Mouse (Mus musculus) CH12.LX (cell line): ENCODE data around the gene Plekha6. TPM values are rescaled to one million over a fixed set of nuclear protein-coding genes. Genes with fewer than 3 reads are reported as not detected.

Experiments used
- DNase-seq: peaks from one replicate; pipeline ENCODE4 v3.0.0-alpha.2; 2013; ENCODE audit errors: extremely low read depth
- H3K27ac ChIP-seq: 2 replicates; pipeline ENCODE4 v1.5.1; 2012; ENCODE audit warnings: low read depth, mild to moderate bottlenecking, control low read depth, moderate library complexity; ENCODE audit not compliant: insufficient read depth
- H3K27me3 ChIP-seq: replicated peaks from 2 replicates; pipeline ENCODE3; 2012; ENCODE audit warnings: inconsistent platforms
- H3K36me3 ChIP-seq, 2 experiments: replicated peaks in 1 of 2; 2 replicates each; pipeline versions ENCODE3 to v1.6.1; 2012; ENCODE audit warnings: inconsistent platforms in 1 of 2, low read length in 1 of 2, mild to moderate bottlenecking in 1 of 2, mixed read lengths in 1 of 2, moderate library complexity in 1 of 2; ENCODE audit not compliant: control insufficient read depth in 1 of 2, insufficient read depth in 1 of 2
- H3K4me1 ChIP-seq, 2 experiments: 2 replicates each; pipeline ENCODE4 v1.6.1; 2012; ENCODE audit warnings: inconsistent platforms in 1 of 2, moderate library complexity in 1 of 2; ENCODE audit not compliant: insufficient read depth in 2 of 2, control insufficient read depth in 1 of 2
- H3K4me2 ChIP-seq: 2 replicates; pipeline ENCODE4 v1.6.1; 2012; ENCODE audit warnings: low read depth, mild to moderate bottlenecking, control low read depth; ENCODE audit not compliant: poor library complexity, insufficient read depth, severe bottlenecking
- H3K4me3 ChIP-seq, 3 experiments: fragments of 150-350 bp in 1 of 3; sonication (generic) in 1 of 3; replicated peaks in 1 of 3; 2 replicates each; pipeline versions ENCODE3 to v1.5.1; 2011 to 2012; ENCODE audit warnings: low read depth in 2 of 3, low read length in 2 of 3, mild to moderate bottlenecking in 2 of 3, moderate library complexity in 2 of 3, control low read depth in 1 of 3, improper control_type of control experiment in 1 of 3, inconsistent platforms in 1 of 3, mixed read lengths in 1 of 3; ENCODE audit not compliant: poor library complexity in 1 of 3
- H3K79me2 ChIP-seq: replicated peaks from 2 replicates; pipeline ENCODE4 v1.6.1; 2012; ENCODE audit warnings: mild to moderate bottlenecking, moderate library complexity; ENCODE audit not compliant: control insufficient read depth, poor library complexity, insufficient read depth, severe bottlenecking; ENCODE audit errors: extremely low read depth
- H3K9ac ChIP-seq: 2 replicates; pipeline ENCODE4 v1.6.1; 2012; ENCODE audit warnings: low read depth, mild to moderate bottlenecking, control low read depth, moderate library complexity; ENCODE audit not compliant: insufficient read depth
- H3K9me3 ChIP-seq: replicated peaks from 2 replicates; pipeline ENCODE3; 2012; ENCODE audit warnings: low read length, inconsistent platforms, mixed read lengths
- CHD1 ChIP-seq: IDR thresholded peaks from 2 replicates; pipeline ENCODE4 v1.6.1; 2012; ENCODE audit warnings: low read depth, low read length, improper control_type of control experiment, inconsistent platforms
- CHD2 ChIP-seq: IDR thresholded peaks from 2 replicates; pipeline ENCODE4 v1.6.1; 2011; ENCODE audit warnings: low read length, improper control_type of control experiment
- ELF1 ChIP-seq: IDR thresholded peaks from 2 replicates; pipeline ENCODE4 v1.6.1; 2014; ENCODE audit warnings: low read depth, mild to moderate bottlenecking, inconsistent platforms, low read length, improper control_type of control experiment
- ETS1 ChIP-seq: conservative IDR thresholded peaks from 2 replicates; pipeline ENCODE4 v1.6.1; 2012; ENCODE audit warnings: low read depth, mild to moderate bottlenecking, inconsistent platforms, low read length, improper control_type of control experiment, moderate library complexity
- GABPA ChIP-seq: IDR thresholded peaks from 2 replicates; pipeline ENCODE4 v1.6.1; 2012; ENCODE audit warnings: low read depth, low read length, improper control_type of control experiment, inconsistent platforms; ENCODE audit not compliant: insufficient replicate concordance
- IRF4 ChIP-seq: IDR thresholded peaks from 2 replicates; pipeline ENCODE4 v1.6.1; 2014; ENCODE audit warnings: low read depth, mild to moderate bottlenecking, inconsistent platforms, low read length, improper control_type of control experiment
- JUN ChIP-seq: IDR thresholded peaks from 2 replicates; pipeline ENCODE4 v1.6.1; 2011; ENCODE audit warnings: low read depth, mild to moderate bottlenecking, low read length, improper control_type of control experiment, moderate library complexity; ENCODE audit not compliant: insufficient read depth
- MAZ ChIP-seq: IDR thresholded peaks from 2 replicates; pipeline ENCODE4 v1.6.1; 2012; ENCODE audit warnings: low read depth, mild to moderate bottlenecking, inconsistent platforms, low read length, improper control_type of control experiment, moderate library complexity
- NELFE ChIP-seq: IDR thresholded peaks from 2 replicates; pipeline ENCODE4 v1.6.1; 2011; ENCODE audit warnings: low read depth, low read length, improper control_type of control experiment
- POLR2AphosphoS2 ChIP-seq: IDR thresholded peaks from 2 replicates; pipeline ENCODE4 v1.6.1; 2011; ENCODE audit warnings: low read depth, low read length, improper control_type of control experiment
- RAD21 ChIP-seq: IDR thresholded peaks from 2 replicates; pipeline ENCODE4 v1.6.1; 2011; ENCODE audit warnings: low read depth, mild to moderate bottlenecking, low read length, improper control_type of control experiment, moderate library complexity
- SMC3 ChIP-seq: IDR thresholded peaks from 2 replicates; pipeline ENCODE4 v1.6.1; 2011; ENCODE audit warnings: low read depth, low read length, improper control_type of control experiment
- TCF12 ChIP-seq: IDR thresholded peaks from 2 replicates; pipeline ENCODE4 v1.6.1; 2014; ENCODE audit warnings: low read depth, mild to moderate bottlenecking, inconsistent platforms, low read length, improper control_type of control experiment
- UBTF ChIP-seq: IDR thresholded peaks from 2 replicates; pipeline ENCODE4 v1.6.1; 2012; ENCODE audit warnings: low read depth, mild to moderate bottlenecking, inconsistent platforms, low read length, improper control_type of control experiment, moderate library complexity
- ZC3H11A ChIP-seq: IDR thresholded peaks from 2 replicates; pipeline ENCODE4 v1.6.1; 2012; ENCODE audit warnings: low read depth, mild to moderate bottlenecking, inconsistent platforms, low read length, improper control_type of control experiment
- ZKSCAN1 ChIP-seq: IDR thresholded peaks from 2 replicates; pipeline ENCODE4 v1.6.1; 2012; ENCODE audit warnings: low read depth, inconsistent platforms, low read length, improper control_type of control experiment, borderline replicate concordance
- dilution Hi-C: fragments of 300-500 bp; cut with MboI; formaldehyde crosslinking; loops from 2 replicates; pipeline ENCODE4 v1.14.3; 2020; ENCODE audit warnings: low sequenced_read_pairs; ENCODE audit not compliant: extremely low pct_unique_long_range_greater_than_20kb, extremely low pct_ligation_motif_present
- in situ Hi-C: fragments of 300-500 bp; cut with MboI; formaldehyde crosslinking; loops from 3 replicates; pipeline ENCODE4 v1.14.3; 2019; ENCODE audit warnings: low sequenced_read_pairs, low pct_ligation_motif_present, low pct_unique_long_range_greater_than_20kb, mixed read lengths
- polyA plus RNA-seq: library from polyadenylated mRNA; unstranded; fragments of >175 nt; gene quantifications from 2 replicates; pipeline ENCODE4 v1.2.1, GENCODE M21; 2012; ENCODE audit warnings: low read depth; ENCODE audit not compliant: insufficient read length
- total RNA-seq, 2 experiments: library from RNA; depleted of rRNA; stranded (reverse); fragments of 300-350 nt in 1 of 2; fragments of >200 nt in 1 of 2; gene quantifications; 2 replicates each; pipeline ENCODE4 v1.2.3; 2012 to 2014

Plekha6 gene
- total and polyA plus RNA-seq, 3 experiments, result 0.07 TPM; not detected in 2

DNA sequence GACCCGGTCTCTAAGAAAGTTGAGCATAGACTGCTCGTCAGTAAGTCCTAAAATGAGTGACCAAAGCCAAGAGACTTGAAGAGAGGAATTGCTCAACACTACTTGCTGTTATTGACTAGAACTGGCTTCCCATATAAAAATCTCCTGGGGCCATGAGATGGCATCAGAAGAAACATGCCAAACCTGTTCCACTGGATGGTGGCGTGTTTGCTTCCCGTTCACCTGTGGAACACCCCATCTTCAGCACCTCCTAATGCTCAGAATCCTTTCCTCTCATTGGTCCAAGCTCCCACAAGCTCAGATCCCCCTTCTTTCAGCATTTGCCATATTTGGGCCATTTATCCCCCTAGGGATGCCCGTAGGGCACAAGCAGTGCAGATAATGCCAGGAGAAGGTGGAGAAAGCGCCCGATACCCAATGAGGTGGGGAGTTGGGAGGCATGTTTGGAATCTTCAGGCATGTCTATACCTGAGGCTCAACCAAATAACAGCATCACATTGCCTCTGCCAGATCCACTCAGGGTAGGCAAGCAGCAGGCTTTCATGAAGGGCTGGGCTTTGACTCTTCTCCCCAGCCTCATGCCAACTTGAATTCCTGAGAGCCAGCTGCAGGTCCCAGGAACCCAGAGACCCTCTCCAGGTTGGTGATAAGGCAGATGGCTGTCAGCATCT lies 67.6 kb downstream of the Plekha6 start:
- peaks cover 92% of the 10 kb centered on the region for H3K27me3 ChIP-seq
- in situ Hi-C loops, result no loop called here
- no peak overlapping the region for H3K4me2 ChIP-seq
- DNase-seq, result no peak
- H3K9me3 ChIP-seq, result peaks cover 5% of the 10 kb centered on the region
- H3K4me1 ChIP-seq, result no peaks in the 10 kb centered on the region
- H3K36me3 ChIP-seq, result no peaks in the 10 kb centered on the region
- H3K4me3 ChIP-seq, result no peak overlapping the region
- no peak overlapping the region for H3K9ac ChIP-seq
- no peak for TF ChIP-seq JUN
- TF ChIP-seq UBTF, result no peak
- no peak for TF ChIP-seq MAZ
- TF ChIP-seq NELFE, result no peak
- TF ChIP-seq IRF4, result no peak
- no peak for TF ChIP-seq ZC3H11A
- TF ChIP-seq ELF1, result no peak
- no peak for TF ChIP-seq SMC3
- TF ChIP-seq CHD1, result no peak
- no peak for TF ChIP-seq CHD2
- TF ChIP-seq POLR2AphosphoS2, result no peak
- TF ChIP-seq TCF12, result no peak
- no peak for TF ChIP-seq RAD21
- TF ChIP-seq ZKSCAN1, result no peak
- TF ChIP-seq GABPA, result no peak
- TF ChIP-seq, all 38 proteins: peak for 0
- H3K79me2 ChIP-seq, result no peaks in the 10 kb centered on the region
- H3K27ac ChIP-seq, result no peak overlapping the region
- dilution Hi-C loops, result no loop called here

GRCm38 (mm10) chr1:133235909-133236308 lies 71.9 kb downstream of the Plekha6 start:
- H3K36me3 ChIP-seq, result no peaks in the 10 kb centered on the region
- TF ChIP-seq CHD2, result no peak
- no peak for TF ChIP-seq GABPA
- no peak for TF ChIP-seq ZKSCAN1
- TF ChIP-seq ETS1, result no peak
- TF ChIP-seq, all 38 proteins: peak for 0
- Histone ChIP-seq H3K79me2 (no peaks in the 10 kb centered on the region), H3K9ac (no peak overlapping the region), H3K27ac (no peak overlapping the region), H3K4me3 (no peak overlapping the region), H3K27me3 (peaks cover 89% of the 10 kb centered on the region), H3K4me1 (peaks cover 0 to 8% of the 10 kb centered on the region in 2 experiments; a peak in 2 of 4 replicates), H3K4me2 (no peak overlapping the region), H3K9me3 (peaks cover 8% of the 10 kb centered on the region)
- dilution Hi-C loops, result no loop called here
- in situ Hi-C loops, result no loop called here
- DNase-seq, result no peak
